Mouse (Mus musculus) macrophage (primary cell): ENCODE data around the gene Mybpc3. TPM values are rescaled to one million over a fixed set of nuclear protein-coding genes. Genes with fewer than 3 reads are reported as not detected.
"Not testable (repeated sequence)": the region's sequence is repeated elsewhere in the genome, so short reads cannot be mapped to it uniquely, and the experiment has no call there.

Experiments used
- H3K27ac ChIP-seq: fragments of 350-480 bp; formaldehyde crosslinking; 2 replicates; pipeline ENCODE4 v1.9.0; 2021
- H3K36me3 ChIP-seq: fragments of 350-480 bp; formaldehyde crosslinking; 2 replicates; pipeline ENCODE4 v1.9.0; 2021; ENCODE audit errors: inconsistent target
- H3K4me3 ChIP-seq: fragments of 350-480 bp; formaldehyde crosslinking; 2 replicates; pipeline ENCODE4 v1.9.0; 2021; ENCODE audit errors: inconsistent target
- H3K79me2 ChIP-seq: fragments of 350-480 bp; formaldehyde crosslinking; 2 replicates; pipeline ENCODE4 v1.9.0; 2021; ENCODE audit errors: inconsistent target
- WGBS: methylation state at CpG from one replicate; pipeline ENCODE4 v1.1.7; 2026; ENCODE audit warnings: inconsistent platforms; ENCODE audit not compliant: missing documents; 5-methylcytosine and 5-hydroxymethylcytosine counted together
- polyA plus RNA-seq: library from polyadenylated mRNA; stranded (reverse); fragments of 250-400 nt; gene quantifications from 3 replicates; pipeline ENCODE4 v1.2.4, GENCODE M21; 2018; ENCODE audit warnings: inconsistent platforms

Mybpc3 gene
- polyA plus RNA-seq, 1 experiment from 2014 or later = 0.09 TPM

DNA sequence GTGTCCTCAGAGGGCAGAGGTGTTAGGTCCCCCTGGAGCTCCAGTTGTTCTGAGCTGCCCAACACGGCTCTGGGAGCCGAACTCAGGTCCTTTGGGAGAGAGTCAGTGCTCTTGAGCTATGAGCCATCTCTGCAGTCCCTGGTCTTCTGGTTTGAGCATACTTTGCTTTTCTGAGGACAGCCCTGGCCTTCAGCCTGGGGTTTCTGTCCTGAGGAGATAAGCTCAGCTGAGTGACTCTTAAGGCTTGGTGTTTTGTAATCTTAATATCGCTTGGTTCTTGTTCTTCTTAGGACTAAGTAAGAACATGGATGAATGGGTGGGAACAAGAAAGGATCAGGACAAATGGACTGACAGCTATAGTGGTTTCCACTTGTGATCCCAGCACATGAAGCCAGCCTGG lies 9.8 kb upstream of the Mybpc3 start:
- Histone ChIP-seq H3K4me3 (no peak overlapping the region), H3K79me2 (peaks cover 100% of the 10 kb centered on the region), H3K27ac (no peak overlapping the region), H3K36me3 (peaks cover 93% of the 10 kb centered on the region)
- 93% methylated on average over 3 of the region's 3 CpGs for WGBS

DNA sequence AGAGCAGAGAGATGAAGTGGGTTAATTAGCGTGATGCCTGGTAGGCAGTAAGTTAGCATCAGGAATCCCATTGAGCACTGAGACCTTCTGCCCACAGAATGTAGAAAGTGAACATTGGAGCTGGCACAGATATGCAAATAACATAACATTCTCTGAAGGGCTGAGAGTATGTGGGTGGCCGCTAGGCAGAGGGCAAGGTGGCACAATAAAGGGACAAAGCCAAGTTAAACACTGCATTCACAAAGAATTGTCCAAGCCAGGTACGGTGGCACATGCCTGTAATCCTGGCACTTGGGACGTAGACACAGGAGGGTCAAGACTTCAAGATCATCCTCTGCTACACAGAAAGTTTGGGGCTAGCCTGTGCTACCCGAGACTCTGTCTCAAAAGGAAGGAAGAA lies 8.7 kb upstream of the Mybpc3 start:
- Histone ChIP-seq H3K4me3 (no peak overlapping the region), H3K36me3 (peaks cover 93% of the 10 kb centered on the region), H3K27ac (no peak overlapping the region), H3K79me2 (peaks cover 100% of the 10 kb centered on the region)
- WGBS = 91% methylated on average over 5 of the region's 5 CpGs

DNA sequence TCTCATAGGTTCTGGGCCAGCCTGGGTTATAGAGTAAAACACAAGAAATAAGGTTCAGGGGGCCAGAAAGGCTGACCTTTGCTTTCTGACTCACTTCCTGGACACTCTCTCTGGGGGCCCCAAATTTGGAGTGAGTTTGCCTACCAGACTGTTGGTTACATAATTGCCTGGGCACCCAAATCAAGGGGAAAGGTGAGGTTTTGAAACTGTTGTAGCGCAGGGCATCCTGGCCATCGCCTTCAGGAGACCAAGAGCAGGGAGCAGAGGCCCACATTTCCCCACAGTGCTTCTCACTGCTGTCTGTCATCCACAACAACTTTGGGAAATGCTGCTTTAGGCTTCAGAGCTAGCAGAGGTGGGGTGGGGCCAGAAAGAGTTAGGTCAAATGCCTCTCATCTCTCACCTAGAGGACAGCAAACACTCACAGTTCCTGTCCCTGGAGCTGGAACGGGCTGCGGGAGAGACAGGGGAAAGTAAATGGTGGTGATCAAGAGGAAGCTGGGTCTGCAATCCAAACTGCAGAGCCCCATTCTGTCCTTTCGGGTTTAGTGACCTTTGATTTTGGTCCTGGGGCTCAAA lies 8.0 kb upstream of the Mybpc3 start:
- Histone ChIP-seq H3K27ac (no peak overlapping the region), H3K79me2 (peaks cover 95% of the 10 kb centered on the region)
- WGBS = 82% methylated on average over 5 of the region's 5 CpGs

DNA sequence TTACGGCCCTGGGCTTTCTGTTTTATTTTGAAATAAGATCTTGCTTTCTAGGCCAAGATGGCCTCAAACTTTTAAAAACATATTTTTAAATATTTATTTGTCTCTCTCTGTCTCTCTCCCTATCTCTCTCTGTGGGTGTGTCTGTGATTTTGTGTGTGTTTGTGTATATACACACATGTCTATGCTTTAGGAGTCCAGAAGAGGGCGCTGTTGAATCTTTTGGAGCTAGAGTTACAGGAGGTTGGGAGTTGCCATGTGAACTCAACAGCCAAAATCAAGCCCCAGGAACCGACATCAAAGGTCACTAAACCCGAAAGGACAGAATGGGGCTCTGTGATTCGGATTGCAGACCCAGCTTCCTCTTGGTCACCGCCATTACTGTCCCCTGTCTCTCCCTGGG lies 7.5 kb upstream of the Mybpc3 start:
- Histone ChIP-seq H3K4me3 (no peak overlapping the region), H3K79me2 (peaks cover 89% of the 10 kb centered on the region), H3K36me3 (peaks cover 89% of the 10 kb centered on the region), H3K27ac (no peak overlapping the region)
- WGBS = 91% methylated on average over 6 of the region's 6 CpGs

More for the DNA sequence above, 8.0 kb upstream of the Mybpc3 start:
- no peak overlapping the region for H3K4me3 ChIP-seq
- H3K36me3 ChIP-seq = peaks cover 93% of the 10 kb centered on the region

DNA sequence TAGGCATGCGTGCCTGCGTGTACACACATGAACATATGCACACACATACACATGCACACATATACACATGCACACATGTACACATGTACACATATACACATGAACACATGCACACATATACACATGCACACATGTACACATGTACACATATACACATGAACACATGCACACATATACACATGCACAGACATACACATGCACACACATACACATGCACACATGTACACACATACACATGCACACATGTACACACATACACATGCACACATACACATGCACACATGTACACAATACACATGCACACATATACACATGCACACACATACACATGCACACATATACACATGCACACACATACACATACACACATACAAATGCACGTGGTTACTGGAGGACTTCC lies 6.1 kb upstream of the Mybpc3 start:
- H3K4me3 ChIP-seq = not testable (repeated sequence)
- Histone ChIP-seq H3K27ac (peak overlapping the region; percentile 77), H3K79me2 (peaks cover 75% of the 10 kb centered on the region), H3K36me3 (peaks cover 88% of the 10 kb centered on the region)
- 90% methylated on average over 3 of the region's 3 CpGs for WGBS

DNA sequence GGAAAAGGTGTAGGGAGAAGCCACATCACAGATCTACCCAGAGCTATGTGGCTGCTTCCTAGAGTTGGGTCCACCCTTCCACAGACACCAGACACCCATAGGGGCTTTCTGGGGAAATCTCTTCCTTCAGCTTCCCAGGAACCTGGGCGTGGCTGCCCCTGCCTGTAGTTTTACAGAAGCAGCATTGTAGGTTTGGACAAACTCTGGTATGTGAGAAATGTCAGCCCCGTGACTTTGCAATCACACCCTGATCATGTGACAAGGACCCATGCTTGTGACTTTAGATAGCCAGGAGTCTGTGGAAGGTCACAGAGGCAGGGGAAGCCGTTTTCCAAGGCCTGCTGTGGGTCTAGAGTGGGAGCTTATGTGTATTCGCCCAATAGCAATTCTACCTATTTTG lies 5.5 kb upstream of the Mybpc3 start:
- Histone ChIP-seq H3K79me2 (peaks cover 69% of the 10 kb centered on the region), H3K36me3 (peaks cover 82% of the 10 kb centered on the region), H3K27ac (peak overlapping the region; percentile 77), H3K4me3 (no peak overlapping the region)
- WGBS = 56% methylated on average over 4 of the region's 4 CpGs

DNA sequence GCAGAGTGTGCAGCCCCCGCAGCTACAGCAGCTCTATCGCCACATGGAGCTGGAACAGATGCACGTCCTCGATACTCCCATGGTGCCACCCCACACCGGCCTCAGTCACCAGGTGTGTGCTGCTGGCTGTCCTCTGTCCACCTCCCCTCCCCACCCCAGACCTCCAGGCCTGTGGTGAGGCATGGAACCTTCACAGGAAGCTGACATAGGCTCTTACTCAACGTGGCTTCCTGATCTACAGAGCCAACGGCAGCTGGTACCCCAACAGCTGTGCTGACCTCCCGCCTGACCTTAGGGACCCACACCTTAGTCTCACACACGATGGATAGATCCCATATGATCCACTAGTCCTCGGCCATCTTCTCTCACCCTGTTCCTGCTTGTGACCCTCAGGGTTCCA lies 4.6 kb upstream of the Mybpc3 start:
- peak overlapping the region; percentile 77 for H3K27ac ChIP-seq
- no peak overlapping the region for H3K4me3 ChIP-seq
- peaks cover 73% of the 10 kb centered on the region for H3K36me3 ChIP-seq
- 48% methylated on average over 10 of the region's 10 CpGs for WGBS
- H3K79me2 ChIP-seq = peaks cover 60% of the 10 kb centered on the region

DNA sequence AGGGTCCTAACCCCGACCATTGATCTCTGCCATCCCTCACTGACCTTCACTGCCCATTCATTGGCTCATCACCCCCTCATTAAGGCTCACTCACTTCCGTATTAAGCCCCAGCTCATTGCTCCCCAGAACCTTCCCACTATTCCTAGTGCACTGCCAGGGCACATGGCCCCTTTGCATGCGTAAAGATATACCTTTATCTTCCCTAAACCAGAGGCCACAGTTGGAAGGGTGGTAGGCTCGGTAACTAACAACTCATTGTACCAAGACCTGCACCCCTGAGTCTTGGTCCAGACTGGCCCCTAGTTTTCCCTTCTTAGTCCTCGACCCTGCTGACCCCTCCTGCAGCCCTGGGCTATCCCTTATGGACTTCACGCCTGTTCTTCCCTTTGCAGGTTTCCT lies 4.1 kb upstream of the Mybpc3 start:
- H3K27ac ChIP-seq = peak overlapping the region; percentile 77
- peaks cover 55% of the 10 kb centered on the region for H3K79me2 ChIP-seq
- no peak overlapping the region for H3K4me3 ChIP-seq
- peaks cover 68% of the 10 kb centered on the region for H3K36me3 ChIP-seq
- WGBS = 90% methylated on average over 6 of the region's 6 CpGs

DNA sequence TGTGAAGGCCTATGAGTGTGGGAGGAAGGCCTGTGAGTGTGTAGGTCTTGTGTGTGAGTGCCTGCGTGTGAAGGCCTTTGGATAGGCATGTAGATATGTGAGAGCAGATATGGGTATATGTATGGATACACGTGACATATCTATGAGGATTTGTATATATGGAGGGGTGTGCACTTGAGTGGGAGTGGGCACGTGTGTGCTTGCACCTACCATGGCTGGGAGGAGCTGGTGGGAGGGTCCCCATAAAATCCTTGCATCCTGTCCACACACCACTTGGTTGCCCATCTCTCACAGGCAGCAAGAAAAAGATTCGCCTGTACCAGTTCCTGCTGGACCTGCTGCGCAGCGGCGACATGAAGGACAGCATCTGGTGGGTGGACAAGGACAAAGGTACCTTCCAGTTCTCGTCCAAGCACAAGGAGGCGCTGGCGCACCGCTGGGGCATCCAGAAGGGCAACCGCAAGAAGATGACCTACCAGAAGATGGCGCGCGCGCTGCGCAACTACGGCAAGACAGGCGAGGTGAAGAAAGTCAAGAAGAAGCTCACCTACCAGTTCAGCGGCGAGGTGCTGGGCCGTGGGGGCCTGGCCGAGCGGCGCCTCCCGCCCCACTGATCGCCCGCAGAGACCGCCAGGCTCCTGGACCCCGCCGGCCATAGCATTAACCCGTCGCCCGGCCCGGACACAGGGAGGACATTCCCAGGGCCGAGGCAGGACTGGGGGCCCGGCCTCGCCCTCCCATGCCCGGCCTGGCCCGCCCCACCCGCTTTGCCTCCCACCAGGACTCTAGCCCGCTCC lies 3.0 kb upstream of the Mybpc3 start:
- Histone ChIP-seq H3K4me3 (no peak overlapping the region), H3K27ac (no peak overlapping the region), H3K79me2 (peaks cover 44% of the 10 kb centered on the region), H3K36me3 (peaks cover 57% of the 10 kb centered on the region)
- 93% methylated on average over 36 of the region's 42 CpGs for WGBS

DNA sequence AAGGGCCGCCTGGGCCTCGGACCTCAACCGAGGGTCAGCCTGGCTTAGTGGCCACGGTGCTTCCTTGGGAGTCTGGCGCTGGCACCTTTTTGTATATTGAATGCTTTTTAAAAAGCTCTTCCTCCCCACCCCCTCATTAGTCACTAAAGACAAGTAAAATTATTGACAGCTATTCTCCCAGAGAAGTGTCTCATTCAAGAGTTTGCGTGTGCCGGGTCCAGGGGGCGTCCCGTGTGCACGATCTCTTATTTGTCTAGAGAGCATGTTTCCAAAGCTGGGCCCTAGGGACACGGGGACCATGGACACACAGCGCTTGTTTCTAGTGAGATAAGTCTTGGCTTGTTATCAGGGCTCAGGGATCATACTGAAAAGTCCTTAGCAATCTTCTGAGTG lies 2.4 kb upstream of the Mybpc3 start:
- H3K79me2 ChIP-seq = peaks cover 38% of the 10 kb centered on the region
- H3K27ac ChIP-seq = no peak overlapping the region
- no peak overlapping the region for H3K4me3 ChIP-seq
- H3K36me3 ChIP-seq = peaks cover 53% of the 10 kb centered on the region
- 96% methylated on average over 12 of the region's 12 CpGs for WGBS

DNA sequence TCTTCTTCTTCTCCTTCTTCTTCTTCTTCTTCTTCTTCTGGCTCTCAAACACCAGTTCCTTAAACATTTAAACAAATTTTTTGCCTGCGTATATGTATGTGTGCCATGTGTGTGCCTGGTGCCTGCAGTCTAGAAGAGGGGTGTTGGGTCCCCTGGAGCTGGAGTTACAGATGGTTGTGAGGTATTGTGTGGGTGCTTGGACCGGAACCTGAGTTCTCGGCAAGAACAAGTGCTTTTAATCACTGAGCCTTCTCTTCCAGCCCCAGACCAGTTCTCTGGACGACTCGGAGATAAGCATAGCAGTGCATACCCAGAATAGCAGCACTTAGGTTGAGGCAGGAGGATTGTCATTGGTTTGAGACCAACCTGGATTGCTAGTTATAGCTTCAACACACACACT lies 1.1 kb upstream of the Mybpc3 start:
- H3K27ac ChIP-seq = no peak overlapping the region
- peaks cover 25% of the 10 kb centered on the region for H3K79me2 ChIP-seq
- WGBS = 82% methylated on average over 5 of the region's 5 CpGs
- no peak overlapping the region for H3K4me3 ChIP-seq
- H3K36me3 ChIP-seq = peaks cover 40% of the 10 kb centered on the region

DNA sequence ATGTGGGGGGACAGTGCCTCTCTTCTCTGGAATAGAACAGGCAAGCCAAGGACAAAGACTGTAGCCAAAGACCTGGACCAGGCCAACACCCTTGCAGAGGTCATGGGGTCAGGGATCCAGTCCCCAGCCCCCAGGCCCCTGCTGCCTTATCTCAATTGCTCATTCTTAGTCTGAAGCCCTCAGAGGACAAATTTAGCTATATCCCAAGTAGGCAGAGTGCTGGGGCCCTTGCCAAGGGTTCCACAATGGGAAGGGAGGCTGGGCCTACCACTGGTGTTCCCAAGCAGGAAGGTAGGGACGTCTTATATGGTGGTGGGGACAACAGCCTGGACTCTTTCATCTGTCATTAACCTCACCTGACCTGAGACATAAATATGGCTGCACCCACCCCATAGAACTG lies 703 bp downstream of the Mybpc3 start:
- H3K4me3 ChIP-seq = no peak overlapping the region
- no peak overlapping the region for H3K27ac ChIP-seq
- WGBS = 73% methylated on average over 1 of the region's 1 CpGs
- H3K79me2 ChIP-seq = peaks cover 7% of the 10 kb centered on the region
- H3K36me3 ChIP-seq = peaks cover 22% of the 10 kb centered on the region

DNA sequence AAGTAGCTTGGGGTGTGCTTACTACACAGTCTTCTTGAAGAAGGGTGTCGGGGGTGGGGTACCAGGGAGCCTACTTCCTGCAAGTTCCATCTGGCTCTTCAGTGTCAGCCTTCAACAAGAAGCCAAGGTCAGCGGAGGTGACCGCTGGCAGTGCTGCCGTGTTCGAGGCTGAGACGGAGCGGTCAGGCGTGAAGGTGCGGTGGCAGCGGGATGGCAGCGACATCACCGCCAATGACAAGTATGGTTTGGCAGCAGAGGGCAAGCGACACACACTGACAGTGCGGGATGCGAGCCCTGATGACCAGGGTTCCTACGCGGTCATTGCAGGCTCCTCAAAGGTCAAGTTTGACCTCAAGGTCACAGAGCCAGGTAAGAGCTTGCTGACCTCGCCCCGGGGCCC lies 1.1 kb downstream of the Mybpc3 start:
- H3K79me2 ChIP-seq = peaks cover 3% of the 10 kb centered on the region; the same call in 1 of the 2 replicates
- WGBS = 93% methylated on average over 19 of the region's 19 CpGs
- H3K27ac ChIP-seq = no peak overlapping the region
- peaks cover 18% of the 10 kb centered on the region for H3K36me3 ChIP-seq
- H3K4me3 ChIP-seq = no peak overlapping the region

DNA sequence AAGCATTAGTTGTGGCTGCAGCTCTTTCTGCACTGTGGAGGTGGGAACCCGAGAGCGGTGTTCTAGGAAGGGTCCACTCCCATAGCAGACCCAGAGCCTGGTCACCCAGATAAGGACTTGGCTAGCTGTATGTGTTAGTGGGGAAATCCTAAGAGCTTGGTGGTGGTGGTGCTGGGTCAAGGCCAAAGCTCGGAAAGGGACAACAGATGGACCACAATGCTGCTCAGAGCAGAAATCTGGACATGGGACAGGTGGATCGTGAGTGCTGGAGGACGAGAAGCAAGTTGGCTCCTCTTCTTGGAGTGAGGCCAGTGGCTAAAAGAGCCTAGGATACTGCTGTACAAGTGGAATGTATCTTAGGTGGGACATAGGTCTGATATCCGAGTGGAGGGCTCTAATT lies 1.6 kb downstream of the Mybpc3 start:
- Histone ChIP-seq H3K36me3 (peaks cover 13% of the 10 kb centered on the region), H3K4me3 (no peak overlapping the region), H3K79me2 (no peaks in the 10 kb centered on the region), H3K27ac (no peak overlapping the region)
- WGBS = 93% methylated on average over 6 of the region's 6 CpGs

DNA sequence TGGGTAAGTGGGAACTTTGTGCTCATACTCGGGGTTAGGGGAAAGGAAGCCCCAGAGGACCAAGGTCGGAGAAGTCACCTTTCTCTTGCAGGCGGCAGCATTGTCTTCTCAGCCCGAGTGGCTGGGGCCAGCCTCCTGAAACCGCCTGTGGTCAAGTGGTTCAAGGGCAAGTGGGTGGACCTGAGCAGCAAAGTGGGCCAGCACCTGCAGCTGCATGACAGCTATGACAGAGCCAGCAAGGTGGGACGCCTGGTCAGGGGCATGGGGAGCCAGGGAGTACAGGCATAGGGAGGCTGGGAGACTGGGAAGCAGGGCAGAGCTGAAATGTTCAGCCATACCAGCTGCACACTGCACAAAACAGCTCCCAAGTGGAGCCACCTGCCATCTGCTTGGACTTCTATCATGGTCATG lies 2.3 kb downstream of the Mybpc3 start:
- Histone ChIP-seq H3K79me2 (no peaks in the 10 kb centered on the region), H3K27ac (no peak overlapping the region), H3K36me3 (peaks cover 8% of the 10 kb centered on the region; the same call in 1 of the 2 replicates), H3K4me3 (no peak overlapping the region)
- WGBS = 80% methylated on average over 6 of the region's 6 CpGs
